Mouse (Mus musculus): ENCODE measurements around the gene Clrn2.
A peak's percentile ranks its signal among the peaks of the same experiment; 100 is the strongest.

Gene Clrn2

GRCm38 (mm10) chr5:45449831-45450716 is 3.5 kb upstream of the Clrn2 start, which contains the start of gene Qdpr:
Gene Qdpr, minus strand, starts transcription at chr5:45450236.
- DNase-seq (ENCODE audit: low read depth), result peak; percentile 99

GRCm38 (mm10) chr5:45454456-45454855 is 905 bp downstream of the Clrn2 start:
- DNase-seq (ENCODE audit: low read depth), result no peak

GRCm38 (mm10) chr5:45472880-45473450 is 19.4 kb downstream of the Clrn2 start:
- peak; percentile 88 for DNase-seq (ENCODE audit: low read depth)

GRCm38 (mm10) chr5:45473521-45473920 is 20.0 kb downstream of the Clrn2 start:
- DNase-seq (ENCODE audit: low read depth), result no peak

- DNase-seq (ENCODE audit: low read depth), result peak; percentile 93
These were observed 20.7 kb downstream of the Clrn2 start for GRCm38 (mm10) chr5:45474215-45474614.

- no peak for DNase-seq (ENCODE audit: low read depth)
These were observed 21.2 kb downstream of the Clrn2 start for GRCm38 (mm10) chr5:45474758-45475157.

- DNase-seq (ENCODE audit: low read depth), result peak; percentile 52
These were observed 22.2 kb downstream of the Clrn2 start for GRCm38 (mm10) chr5:45475771-45476170.

- DNase-seq (ENCODE audit: low read depth), result peak; percentile 66
These were observed 22.7 kb downstream of the Clrn2 start for GRCm38 (mm10) chr5:45476288-45476687.

GRCm38 (mm10) chr5:45477601-45478000 is 24.1 kb downstream of the Clrn2 start:
- DNase-seq (ENCODE audit: low read depth), result no peak

GRCm38 (mm10) chr5:45480066-45480465 is 26.5 kb downstream of the Clrn2 start:
- no peak for DNase-seq (ENCODE audit: low read depth)

- DNase-seq (ENCODE audit: low read depth), result no peak
These were observed 27.6 kb downstream of the Clrn2 start for GRCm38 (mm10) chr5:45481125-45481524.

GRCm38 (mm10) chr5:45482607-45483006 is 29.1 kb downstream of the Clrn2 start:
- DNase-seq (ENCODE audit: low read depth), result no peak

- no peak for DNase-seq (ENCODE audit: low read depth)
These were observed 30.1 kb downstream of the Clrn2 start for GRCm38 (mm10) chr5:45483654-45484053.

- DNase-seq (ENCODE audit: low read depth), result no peak
These were observed 38.2 kb downstream of the Clrn2 start for GRCm38 (mm10) chr5:45491776-45492175.

- peak; percentile 99 for DNase-seq (ENCODE audit: low read depth)
These were observed 39.9 kb downstream of the Clrn2 start, which contains the start of gene Lap3 for GRCm38 (mm10) chr5:45493191-45494092. Gene Lap3, plus strand, starts transcription at chr5:45493374.

GRCm38 (mm10) chr5:45494093-45494755 is 40.7 kb downstream of the Clrn2 start:
- DNase-seq (ENCODE audit: low read depth), result no peak

- DNase-seq (ENCODE audit: low read depth), result no peak
These were observed 42.0 kb downstream of the Clrn2 start for GRCm38 (mm10) chr5:45495429-45495975.

GRCm38 (mm10) chr5:45496042-45496441 is 42.5 kb downstream of the Clrn2 start:
- no peak for DNase-seq (ENCODE audit: low read depth)

- no peak for DNase-seq (ENCODE audit: low read depth)
These were observed 42.9 kb downstream of the Clrn2 start for GRCm38 (mm10) chr5:45496479-45496878.

GRCm38 (mm10) chr5:45496930-45497550 is 43.5 kb downstream of the Clrn2 start:
- peak; percentile 40 for DNase-seq (ENCODE audit: low read depth)

- DNase-seq (ENCODE audit: low read depth), result no peak
These were observed 44.0 kb downstream of the Clrn2 start for GRCm38 (mm10) chr5:45497564-45497963.

Measured in NIH3T3 (cell line).